Mouse (Mus musculus): ENCODE data around the gene Afm. TPM values are rescaled to one million over a fixed set of nuclear protein-coding genes. Genes with fewer than 3 reads are reported as not detected.
A peak's percentile ranks its signal among the peaks of the same experiment; 100 is the strongest.

The Afm gene
- total RNA-seq (2022) = under 1 TPM in 1 of 4 experiments, not detected in 3; 0.21 TPM

DNA sequence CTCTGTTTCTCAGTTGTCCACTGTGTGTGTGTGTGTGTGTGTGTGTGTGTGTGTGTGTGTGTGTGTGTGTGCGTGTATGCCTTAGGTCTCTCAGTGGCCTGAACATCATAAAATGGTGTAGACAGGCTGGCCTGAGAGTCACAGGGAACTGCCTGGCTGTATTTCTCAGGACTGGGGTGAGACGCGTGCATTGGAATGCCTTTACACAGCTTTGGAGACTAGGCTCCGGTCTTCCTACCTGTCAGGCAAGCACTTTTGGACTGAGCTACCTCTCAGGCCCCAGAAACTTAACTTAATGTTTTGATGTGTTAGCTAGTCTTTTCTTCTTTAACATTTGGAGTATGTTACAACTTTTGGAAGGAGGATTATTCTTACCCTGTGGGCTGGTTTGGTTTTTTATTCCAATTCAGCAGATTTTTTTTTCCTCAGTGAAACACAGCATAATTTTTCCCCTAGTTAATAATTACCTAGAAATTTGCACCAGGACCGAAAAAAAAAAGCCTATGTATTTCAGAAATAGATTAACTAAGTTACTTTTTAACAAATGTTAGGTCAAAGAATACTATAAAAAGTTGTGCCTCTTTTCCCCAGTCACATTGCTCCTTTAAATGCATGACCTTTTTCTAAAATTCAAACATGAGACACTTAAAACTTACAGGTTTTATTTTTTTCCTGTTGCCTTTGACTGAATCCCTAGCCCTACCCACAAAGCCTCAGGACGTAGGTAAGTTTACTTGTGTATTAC lies at the start of gene Afm:
TSS of gene Afm (plus strand) at position 577 of the 745 bp plus-strand sequence.
- DNase-seq (ENCODE audit: low spot score in 2 of 2) = no peak

DNA sequence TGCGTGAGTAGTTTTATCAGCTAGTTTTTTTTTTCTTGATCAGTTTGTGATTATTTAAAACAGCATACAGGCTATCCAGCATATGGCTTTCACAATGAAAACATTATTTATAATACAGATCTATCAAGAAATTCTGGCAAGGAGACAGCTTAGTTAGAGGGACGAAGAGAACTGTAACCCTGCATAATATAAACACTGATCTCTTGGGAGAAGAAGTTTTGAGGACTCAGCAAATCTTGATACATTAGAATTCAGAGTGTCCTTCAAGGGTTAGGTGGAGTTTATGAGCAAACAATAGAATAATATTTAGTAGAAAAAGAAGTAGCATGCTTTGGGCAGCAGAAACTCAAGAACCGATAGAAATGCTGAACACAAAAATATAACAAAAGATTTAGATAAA lies 47.9 kb upstream of the Afm start:
- DNase-seq (ENCODE audit: low spot score in 2 of 2) = no peak

DNA sequence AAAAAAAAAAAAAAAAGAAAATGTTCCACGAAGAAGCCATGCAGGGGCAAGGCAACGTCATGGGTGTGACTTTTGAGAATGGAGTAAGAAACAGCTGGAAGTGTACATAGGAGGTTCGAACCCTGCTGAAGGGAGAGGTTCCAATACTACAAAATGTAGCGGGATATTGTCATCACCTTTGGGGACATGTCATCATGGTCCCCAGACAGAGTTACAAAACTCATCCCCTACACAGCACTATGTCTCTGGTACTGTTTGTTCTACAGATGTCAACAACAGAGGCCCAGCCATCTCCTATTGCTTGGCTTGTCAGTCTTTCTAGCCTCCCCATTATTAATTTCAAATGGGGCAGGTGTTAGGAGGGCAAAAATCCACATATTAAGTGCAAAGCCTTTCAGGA lies 44.8 kb upstream of the Afm start:
- DNase-seq (ENCODE audit: low spot score in 2 of 2) = no peak

DNA sequence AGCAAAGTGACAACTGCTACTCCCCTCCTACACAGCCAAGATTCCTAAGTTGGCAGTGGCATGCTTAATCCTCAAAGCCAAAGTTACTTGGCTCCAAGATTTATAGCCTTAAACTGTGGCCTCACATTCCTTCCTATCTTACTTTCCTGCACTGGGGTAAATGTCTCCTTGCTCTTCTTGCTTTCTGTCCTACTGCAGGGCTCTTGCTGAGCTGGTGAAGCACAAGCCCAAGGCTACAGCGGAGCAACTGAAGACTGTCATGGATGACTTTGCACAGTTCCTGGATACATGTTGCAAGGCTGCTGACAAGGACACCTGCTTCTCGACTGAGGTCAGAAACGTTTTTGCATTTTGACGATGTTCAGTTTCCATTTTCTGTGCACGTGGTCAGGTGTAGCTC lies 44.4 kb upstream of the Afm start:
- DNase-seq (ENCODE audit: low spot score in 2 of 2) = no peak

DNA sequence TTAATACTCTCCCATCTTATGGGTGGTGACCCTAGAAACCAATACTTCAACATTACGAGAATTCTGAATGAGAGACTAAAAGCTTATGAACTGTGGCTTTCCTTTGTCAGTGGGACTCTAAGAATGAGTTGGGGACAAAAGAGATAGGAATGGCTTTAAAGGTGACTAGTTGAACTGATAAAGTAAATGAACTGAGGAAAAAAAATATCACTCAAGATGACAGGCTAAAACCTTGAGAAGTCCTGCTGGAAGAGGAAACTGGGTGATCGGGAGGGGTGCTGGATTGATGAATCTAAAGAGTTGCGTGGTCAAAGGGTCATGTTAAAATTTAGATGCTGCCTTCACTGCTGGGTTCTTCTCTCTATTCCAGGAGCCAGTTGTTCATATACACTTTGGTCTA lies 42.0 kb upstream of the Afm start:
- DNase-seq (ENCODE audit: low spot score in 2 of 2) = no peak

DNA sequence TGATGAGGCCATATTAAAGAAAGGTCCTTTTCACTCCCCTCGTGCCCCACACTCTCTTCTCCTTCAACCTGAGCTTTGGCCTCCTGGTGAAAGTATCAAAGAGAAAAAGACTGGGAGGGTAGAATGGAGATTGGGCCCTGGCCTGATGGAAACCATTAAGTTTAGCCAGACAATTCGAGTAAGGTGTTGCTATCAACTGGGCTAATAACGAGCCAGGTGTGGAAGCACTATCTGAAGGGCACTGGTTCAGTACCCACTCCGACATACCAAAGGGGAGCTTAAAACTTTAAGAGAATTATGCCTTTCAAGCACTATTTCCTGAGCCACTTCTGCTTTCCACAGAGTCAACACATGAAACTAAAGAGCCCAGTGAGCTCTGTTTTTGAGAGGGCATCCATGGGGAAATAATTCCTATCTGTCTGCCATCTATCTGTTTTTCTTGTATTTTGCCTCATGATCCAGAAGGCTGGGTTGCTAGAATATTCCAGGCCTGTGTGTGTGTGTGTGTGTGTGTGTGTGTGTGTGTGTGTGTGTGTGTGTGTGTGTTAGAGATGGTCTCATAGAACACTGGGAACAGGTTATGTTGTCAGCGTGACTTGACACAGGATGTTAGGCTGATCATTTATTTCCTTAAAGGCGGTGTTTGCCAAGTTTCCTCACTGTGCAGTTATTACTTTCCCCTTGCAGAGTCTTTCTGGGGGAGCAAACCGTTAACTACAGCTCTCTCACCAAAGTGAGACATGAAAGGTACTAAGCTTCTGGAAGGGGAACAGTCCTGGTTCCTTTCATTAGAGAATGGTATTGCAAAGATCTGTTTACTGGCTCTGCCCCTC lies 41.2 kb upstream of the Afm start:
- DNase-seq (ENCODE audit: low spot score in 2 of 2) = no peak

DNA sequence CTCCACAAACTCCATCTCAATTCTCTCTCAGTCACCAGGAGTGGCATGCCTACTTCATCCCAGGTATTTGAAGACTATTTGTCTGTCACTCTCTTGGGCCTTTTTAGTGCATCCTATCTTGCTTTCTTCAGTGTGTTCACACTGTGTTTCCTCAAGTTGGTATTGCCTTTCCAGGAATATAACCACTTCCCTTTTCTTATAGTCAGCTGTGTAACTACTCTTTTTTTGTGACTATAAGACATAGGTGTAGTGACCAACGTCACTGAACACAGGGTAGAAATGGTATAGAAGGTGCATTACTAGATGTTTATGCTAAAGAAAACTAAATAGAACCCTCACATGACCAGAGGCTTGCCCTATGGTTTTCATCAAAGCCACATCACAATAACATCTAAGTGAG lies 39.8 kb upstream of the Afm start:
- DNase-seq (ENCODE audit: low spot score in 2 of 2) = no peak

DNA sequence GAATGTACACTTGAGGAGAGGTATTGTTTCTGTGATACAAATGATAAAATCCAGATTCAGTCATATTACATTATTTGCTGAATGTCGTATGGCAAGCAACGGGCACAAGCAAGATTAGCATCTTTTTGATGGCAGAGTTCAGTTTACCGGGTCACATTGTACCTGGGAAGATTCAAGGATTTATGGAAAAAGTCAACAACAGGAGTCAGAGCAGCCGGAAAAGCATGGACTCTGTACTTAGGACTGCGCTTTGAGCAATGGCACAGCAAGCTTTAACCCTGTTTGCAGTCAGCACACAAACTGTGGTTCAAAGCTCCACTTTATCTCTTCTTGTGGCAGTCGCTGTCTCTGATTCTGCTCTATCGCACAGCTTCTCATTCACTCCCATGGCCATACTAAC lies 33.1 kb upstream of the Afm start:
- no peak for DNase-seq (ENCODE audit: low spot score in 2 of 2)

DNA sequence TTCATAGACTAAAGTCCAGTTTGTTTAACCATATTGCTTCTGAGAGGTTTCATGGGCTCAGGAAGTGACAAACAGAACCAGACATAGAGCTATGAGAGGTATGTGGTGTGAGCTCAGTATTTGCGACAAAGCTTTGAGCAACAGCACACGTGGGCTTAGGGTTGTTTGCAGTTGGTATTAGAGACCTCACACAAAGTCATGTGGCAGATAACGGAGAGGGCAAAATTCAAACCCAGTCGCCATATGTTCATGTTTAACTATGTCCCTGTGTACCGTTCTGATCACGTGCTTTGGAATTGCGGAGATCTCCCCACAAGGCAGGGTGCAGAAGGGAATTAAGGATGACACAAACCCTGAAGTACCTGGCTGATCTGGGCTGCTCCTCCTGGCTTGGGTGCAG lies 30.4 kb upstream of the Afm start:
- DNase-seq (ENCODE audit: low spot score in 2 of 2) = no peak

DNA sequence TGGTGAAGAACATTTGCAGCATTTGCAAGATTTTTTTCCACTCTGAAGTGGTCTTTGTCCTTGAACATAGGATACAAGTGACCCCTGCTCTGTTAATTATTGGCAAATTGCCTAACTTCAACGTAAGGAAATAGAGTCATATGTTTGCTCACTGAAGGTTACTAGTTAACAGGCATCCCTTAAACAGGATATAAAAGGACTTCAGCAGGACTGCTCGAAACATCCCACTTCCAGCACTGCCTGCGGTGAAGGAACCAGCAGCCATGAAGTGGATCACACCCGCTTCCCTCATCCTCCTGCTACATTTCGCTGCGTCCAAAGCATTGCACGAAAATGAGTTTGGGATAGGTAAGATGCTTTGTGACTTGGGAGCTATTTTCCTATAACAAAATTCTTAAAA lies 28.2 kb upstream of the Afm start, which contains the start of gene Afp:
TSS of gene Afp (plus strand) at position 220 of the 400 bp plus-strand sequence.
- no peak for DNase-seq (ENCODE audit: low spot score in 2 of 2)

DNA sequence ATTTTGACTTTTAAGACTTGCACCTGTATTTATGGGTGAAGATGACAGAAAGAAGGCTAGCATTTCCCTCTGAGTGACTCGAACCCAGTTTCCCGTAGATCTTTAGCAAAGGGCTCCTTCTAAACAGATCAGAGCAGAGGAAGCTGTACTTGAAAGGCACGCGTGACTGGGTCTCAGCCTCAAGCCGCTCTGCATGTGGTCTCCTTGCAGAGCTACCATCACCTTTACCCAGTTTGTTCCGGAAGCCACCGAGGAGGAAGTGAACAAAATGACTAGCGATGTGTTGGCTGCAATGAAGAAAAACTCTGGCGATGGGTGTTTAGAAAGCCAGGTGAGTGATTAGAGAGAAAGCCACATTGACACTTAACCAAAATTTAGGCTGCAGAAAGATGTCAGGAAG lies 26.3 kb upstream of the Afm start:
- DNase-seq (ENCODE audit: low spot score in 2 of 2) = no peak

DNA sequence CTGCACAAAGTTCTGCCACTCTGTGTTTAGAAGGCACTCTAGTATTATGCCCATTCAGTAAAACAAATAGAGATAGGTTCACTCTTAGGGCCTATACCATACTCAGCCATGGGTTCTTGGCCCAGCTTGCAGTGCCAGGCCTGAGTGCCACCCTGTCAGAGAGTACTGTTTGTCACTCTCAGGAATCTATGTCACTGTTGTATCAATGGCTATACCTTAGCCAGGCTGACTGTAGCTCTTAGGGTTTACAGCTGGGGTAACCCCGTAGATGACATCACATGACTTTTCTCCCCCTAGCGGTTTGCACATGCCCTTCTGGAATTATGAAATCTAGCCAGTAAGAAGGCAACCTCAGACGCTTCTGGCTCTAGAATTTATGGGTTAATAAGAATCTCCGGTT lies 24.4 kb upstream of the Afm start:
- DNase-seq (ENCODE audit: low spot score in 2 of 2) = no peak

DNA sequence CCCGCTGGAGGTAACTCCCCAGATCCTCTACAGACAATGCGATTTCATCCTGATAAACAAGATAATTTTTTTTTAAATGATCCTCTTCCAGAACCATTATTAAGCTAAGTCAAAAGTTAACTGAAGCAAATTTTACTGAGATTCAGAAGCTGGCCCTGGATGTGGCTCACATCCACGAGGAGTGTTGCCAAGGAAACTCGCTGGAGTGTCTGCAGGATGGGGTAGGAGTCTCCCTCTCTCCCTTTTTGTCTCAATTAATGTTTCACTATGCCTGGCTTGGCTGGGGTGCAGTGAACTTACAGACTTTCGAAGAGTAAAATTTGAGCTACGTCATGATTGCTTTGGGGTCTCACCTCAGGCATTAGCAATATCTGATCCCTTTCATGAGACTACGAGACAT lies 19.2 kb upstream of the Afm start:
- no peak for DNase-seq (ENCODE audit: low spot score in 2 of 2)

DNA sequence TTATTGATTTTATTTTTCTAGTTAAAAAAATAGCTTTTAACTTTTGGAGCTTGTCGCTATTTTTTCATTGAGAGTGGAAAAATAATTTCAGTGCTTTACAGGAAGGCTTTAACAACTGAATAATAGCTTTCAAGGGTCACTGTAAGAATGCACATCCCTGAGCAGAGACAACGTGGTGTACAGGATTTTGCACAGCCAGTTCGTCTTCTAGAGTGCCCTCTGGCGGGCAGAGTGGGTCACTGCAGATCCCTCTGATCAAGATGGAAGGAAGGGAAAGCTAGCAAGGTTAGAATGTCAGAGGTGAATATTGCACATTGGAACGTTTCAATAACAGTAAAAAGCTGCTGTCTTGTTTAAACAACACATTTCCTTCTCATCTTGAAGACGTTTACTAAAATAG lies 18.0 kb upstream of the Afm start:
- DNase-seq (ENCODE audit: low spot score in 2 of 2) = peak; percentile 44 to 75

DNA sequence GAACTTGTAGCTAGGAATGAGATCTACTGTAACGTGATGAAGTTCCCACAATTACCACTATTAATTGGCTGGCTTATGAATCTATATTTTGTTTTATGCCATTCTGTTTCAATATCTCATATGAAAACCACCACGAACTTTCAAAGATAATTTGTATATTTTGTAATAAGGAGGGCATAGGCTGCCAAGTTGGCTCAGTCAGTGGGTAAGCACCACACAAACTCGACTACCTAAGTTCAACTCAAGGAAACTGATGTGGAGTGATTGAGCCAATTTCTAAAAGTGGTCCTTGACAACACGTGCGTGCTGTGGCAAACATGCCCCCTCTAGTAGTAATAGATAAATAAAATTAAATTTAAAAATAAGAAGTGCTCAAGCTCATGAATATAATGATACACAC lies 17.0 kb upstream of the Afm start:
- no peak for DNase-seq (ENCODE audit: low spot score in 2 of 2)

DNA sequence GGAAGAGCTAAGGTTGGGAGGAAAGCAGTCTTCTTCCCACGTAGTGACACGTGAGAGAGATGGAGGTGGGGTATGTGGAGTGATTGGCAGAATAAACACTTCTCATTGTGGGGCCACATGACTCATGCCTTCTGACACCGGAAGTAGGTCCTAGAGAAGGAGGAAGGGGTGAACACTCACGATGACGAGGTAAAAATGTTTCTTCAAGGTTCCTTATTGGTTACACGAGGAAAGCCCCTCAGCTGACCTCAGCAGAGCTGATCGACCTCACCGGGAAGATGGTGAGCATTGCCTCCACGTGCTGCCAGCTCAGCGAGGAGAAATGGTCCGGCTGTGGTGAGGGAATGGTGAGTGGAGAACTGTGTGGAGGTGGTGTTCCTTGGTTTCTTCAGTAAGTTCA lies 14.0 kb upstream of the Afm start:
- no peak for DNase-seq (ENCODE audit: low spot score in 2 of 2)

DNA sequence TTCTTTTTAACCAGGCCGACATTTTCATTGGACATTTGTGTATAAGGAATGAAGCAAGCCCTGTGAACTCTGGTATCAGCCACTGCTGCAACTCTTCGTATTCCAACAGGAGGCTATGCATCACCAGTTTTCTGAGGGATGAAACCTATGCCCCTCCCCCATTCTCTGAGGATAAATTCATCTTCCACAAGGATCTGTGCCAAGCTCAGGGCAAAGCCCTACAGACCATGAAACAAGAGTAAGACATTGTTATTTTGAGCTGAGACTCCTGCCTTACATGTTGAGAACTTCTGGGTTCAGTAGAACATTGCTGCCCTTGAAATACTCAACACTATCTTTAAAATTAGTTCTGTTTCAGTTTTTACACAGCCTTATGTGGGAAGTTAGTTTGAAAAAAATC lies 12.2 kb upstream of the Afm start:
- no peak for DNase-seq (ENCODE audit: low spot score in 2 of 2)

DNA sequence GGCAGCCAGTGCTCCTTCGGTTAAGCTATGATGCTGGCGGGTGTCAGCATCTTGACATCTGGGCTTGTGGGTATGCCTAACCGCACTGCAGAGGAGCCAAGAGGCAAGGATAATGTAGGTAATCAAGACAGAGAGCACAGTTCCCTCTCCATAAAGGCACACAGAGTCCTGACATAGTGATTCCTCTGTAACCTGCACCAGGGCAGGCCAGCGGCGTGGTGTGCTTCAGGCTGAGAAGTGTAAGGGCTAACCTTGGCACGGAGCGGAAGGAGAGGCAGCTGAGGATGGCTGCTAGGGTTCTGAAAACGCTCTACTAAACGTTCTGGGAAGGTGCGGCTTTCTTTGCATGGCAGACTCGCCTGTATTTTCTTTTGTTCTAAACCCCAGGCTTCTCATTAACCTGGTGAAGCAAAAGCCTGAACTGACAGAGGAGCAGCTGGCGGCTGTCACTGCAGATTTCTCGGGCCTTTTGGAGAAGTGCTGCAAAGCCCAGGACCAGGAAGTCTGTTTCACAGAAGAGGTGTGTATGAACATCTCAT lies 11.3 kb upstream of the Afm start:
- no peak for DNase-seq (ENCODE audit: low spot score in 2 of 2)

DNA sequence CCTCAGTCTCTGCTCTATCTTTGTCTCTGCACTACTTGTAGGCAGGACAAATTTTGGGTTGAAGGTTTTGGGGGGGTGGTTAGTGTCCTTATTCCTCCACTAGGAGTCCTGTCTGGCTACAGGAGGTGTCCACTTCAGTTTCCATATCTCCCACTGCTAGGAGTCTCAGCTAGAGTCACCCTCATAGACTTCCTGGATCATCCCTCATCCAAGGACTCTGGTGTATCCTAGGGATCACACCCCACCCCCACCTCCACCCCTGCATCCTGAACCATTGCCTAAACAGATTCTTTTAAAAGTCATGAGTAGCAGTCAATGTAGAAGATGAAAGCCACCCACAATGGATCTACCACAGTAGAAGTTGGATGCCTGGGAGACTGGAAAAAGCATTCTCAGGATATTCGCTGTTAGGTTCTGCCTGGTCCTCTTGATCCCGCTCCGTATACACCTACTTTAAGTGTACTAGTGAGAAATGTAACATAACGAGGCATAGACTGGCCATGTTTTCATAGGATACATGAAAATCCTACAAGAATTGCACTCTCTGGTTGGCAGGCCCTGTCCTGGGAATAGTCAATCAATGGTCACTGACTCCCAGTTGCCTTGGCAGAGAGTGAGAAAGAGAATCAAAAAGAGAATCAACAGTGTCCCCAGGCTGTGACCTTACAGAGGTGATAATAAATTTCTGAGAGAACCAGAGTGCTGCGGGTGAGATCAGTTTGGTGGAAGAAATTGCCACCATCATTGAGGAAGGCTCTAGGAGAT lies 8.7 kb upstream of the Afm start:
- no peak for DNase-seq (ENCODE audit: low spot score in 2 of 2)

DNA sequence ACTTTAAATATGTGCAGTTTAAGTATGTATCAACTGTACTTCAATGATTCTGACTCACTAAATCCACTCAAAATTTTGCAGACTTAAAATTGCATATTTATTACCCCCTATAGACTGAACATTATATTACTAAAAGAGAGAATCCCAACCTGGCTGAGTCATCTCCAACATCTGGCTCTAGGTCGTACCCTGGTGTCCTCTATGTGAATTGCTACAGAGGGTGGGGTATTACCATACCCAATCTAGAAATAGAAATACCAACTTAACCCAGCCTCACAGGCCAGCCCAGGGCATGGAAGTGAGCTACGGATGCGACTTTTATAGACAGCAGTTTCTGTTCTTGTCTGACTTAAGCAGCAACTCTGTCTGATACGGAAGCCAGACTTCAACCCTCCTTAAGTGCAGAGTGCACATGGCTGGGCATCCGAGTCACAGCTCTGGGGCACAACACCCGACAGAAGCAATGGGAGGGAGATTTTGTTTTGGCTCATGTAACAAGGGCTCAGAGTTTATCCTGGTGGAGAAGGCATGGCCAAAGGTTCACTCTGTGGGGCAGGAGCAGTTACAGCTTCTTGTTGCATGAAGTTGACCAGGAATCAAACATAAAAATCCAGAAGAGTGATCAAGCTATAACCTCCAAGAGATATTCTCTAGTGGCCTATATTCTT lies 6.3 kb upstream of the Afm start:
- DNase-seq (ENCODE audit: low spot score in 2 of 2) = no peak

DNA sequence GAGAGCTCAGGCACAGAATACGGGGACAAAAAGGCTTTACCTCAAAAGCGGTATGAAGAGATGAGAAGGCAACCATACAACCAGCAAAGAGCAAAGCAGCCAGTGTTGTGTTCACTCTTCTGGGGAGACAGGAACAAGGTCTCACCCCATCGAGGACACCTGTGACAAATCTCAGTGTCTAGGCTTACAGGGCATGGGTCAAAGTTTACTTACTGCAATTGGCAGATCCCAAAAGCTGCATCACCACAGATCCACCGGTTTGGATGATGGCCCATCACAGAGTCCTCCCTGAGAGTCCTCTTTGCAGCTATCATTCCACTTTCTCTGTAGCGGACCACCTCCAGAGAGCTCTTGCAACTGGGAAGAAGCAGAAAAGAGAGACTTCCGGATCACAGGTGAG lies 3.2 kb upstream of the Afm start:
- no peak for DNase-seq (ENCODE audit: low spot score in 2 of 2)
